ENCODE assay signal across 8 mouse cellular contexts in genomic region chr1:172082101-172082898, GRCm38 (mm10). TPM values are rescaled to one million over a fixed set of nuclear protein-coding genes. Genes with fewer than 3 reads are reported as not detected.
DNase-seq lines count a peak whose midpoint lies in the region; ATAC-seq lines count a peak whose summit lies in the region.

Gene Copa (plus strand): TSS chr1:172082529.
Gene Ncstn (minus strand): TSS chr1:172082795.

- H3K4me1 ChIP-seq in forebrain, embryonic 14.5 days (ENCODE audit: control insufficient read depth, insufficient read depth, low read length): peaks cover 11% of the 10 kb centered on the region
- H3K4me1 ChIP-seq in neural tube, embryonic 15.5 days: peaks cover 26% of the 10 kb centered on the region

- no peaks in the 10 kb centered on the region for H3K27me3 ChIP-seq in forebrain, embryonic 14.5 days (replicated peaks; ENCODE audit: control insufficient read depth, insufficient read depth, low read length)
- no peaks in the 10 kb centered on the region for H3K27me3 ChIP-seq in neural tube, embryonic 15.5 days (replicated peaks)

- 1% methylated on average over 40 of the region's 40 CpGs for WGBS in forebrain, embryonic 14.5 days
- under 1% methylated on average over 40 of the region's 40 CpGs for WGBS in neural tube, embryonic 15.5 days

- peak within 1 kb of the TSS; percentile 71 for H3K4me3 ChIP-seq in forebrain, embryonic 14.5 days (ENCODE audit: low read depth, low read length)
- peak within 1 kb of the TSS; percentile 91 for H3K4me3 ChIP-seq in neural tube, embryonic 15.5 days (replicated peaks)

- H3K9me3 ChIP-seq in forebrain, embryonic 14.5 days (replicated peaks; ENCODE audit: control insufficient read depth, low read length): no peaks in the 10 kb centered on the region
- H3K9me3 ChIP-seq in neural tube, embryonic 15.5 days (replicated peaks): no peaks in the 10 kb centered on the region

- peak; percentile 99 for ATAC-seq in forebrain, embryonic 14.5 days
- peak; percentile 98 for ATAC-seq in neural tube, embryonic 15.5 days (ENCODE audit: low FRiP score)

- peak within 1 kb of the TSS; percentile 86 for H3K4me2 ChIP-seq in forebrain, embryonic 14.5 days (ENCODE audit: low read length)
- H3K4me2 ChIP-seq in neural tube, embryonic 15.5 days: peak within 1 kb of the TSS; percentile 59

- H3K36me3 ChIP-seq in forebrain, embryonic 14.5 days (ENCODE audit: control insufficient read depth, insufficient read depth, low read length): peaks cover 29% of the 10 kb centered on the region
- peaks cover 21% of the 10 kb centered on the region for H3K36me3 ChIP-seq in neural tube, embryonic 15.5 days

- H3K27ac ChIP-seq in forebrain, embryonic 14.5 days (ENCODE audit: low read depth, low read length): peak within 1 kb of the TSS; percentile 73
- H3K27ac ChIP-seq in neural tube, embryonic 15.5 days (replicated peaks): peak within 1 kb of the TSS; percentile 94

- peak within 1 kb of the TSS; percentile 85 for H3K9ac ChIP-seq in forebrain, embryonic 14.5 days (ENCODE audit: low read length)
- peak within 1 kb of the TSS; percentile 85 for H3K9ac ChIP-seq in neural tube, embryonic 15.5 days (replicated peaks)

- peak; percentile 96 for DNase-seq in ES-CJ7 (ENCODE audit: low read depth, low spot score)
- DNase-seq in cerebellum, adult 11 months: peak; percentile 90
- DNase-seq in forebrain, embryonic 14.5 days (ENCODE audit: low spot score): peak; percentile 98
- DNase-seq in heart, postnatal 14 days: peak; percentile 91 to 94
- peak; percentile 93 for DNase-seq in layer of hippocampus, adult 11-12 months (ENCODE audit: low spot score)
- DNase-seq in lung, adult 18-20 months: peak; percentile 93 to 96
- peak; percentile 93 for DNase-seq in testis, postnatal 14 days (ENCODE audit: low spot score)

- intact Hi-C loops in heart, postnatal 14 days (cut with DNase I): loop anchor here (5.0 kb wide), 1 partner anchor 35 kb away; no protein-coding TSS in a partner anchor

RNA-seq across cellular contexts. Expression of gene Copa, which starts in this region (rescaled TPM):
- 123 and 148 TPM in 2 replicates for polyA plus RNA-seq in forebrain, embryonic 14.5 days (2014; fragmentation: Nextera tagmentation; extraction: Ambion mirVana)
- 100 to 1,000 TPM; 118 to 124 TPM for total RNA-seq in heart, postnatal 14 days (2021)
- polyA plus RNA-seq in neural tube, embryonic 15.5 days (2015; fragmentation: Nextera tagmentation; extraction: Ambion mirVana): 174 and 182 TPM in 2 replicates

RNA-seq across cellular contexts. Expression of gene Ncstn, which starts in this region (rescaled TPM):
- 81.3 and 93.7 TPM in 2 replicates for polyA plus RNA-seq in forebrain, embryonic 14.5 days (2014; fragmentation: Nextera tagmentation; extraction: Ambion mirVana)
- 10 to 100 TPM; 54.9 to 59.5 TPM for total RNA-seq in heart, postnatal 14 days (2021)
- 100 and 109 TPM in 2 replicates for polyA plus RNA-seq in neural tube, embryonic 15.5 days (2015; fragmentation: Nextera tagmentation; extraction: Ambion mirVana)

Comparison
In these comparisons a context has a peak if more than half of its experiments do, and no peak if none do; other contexts are left out.
1. Peak in every context shown above with its lines: DNase-seq, ATAC-seq, H3K4me3 ChIP-seq and H3K27ac ChIP-seq.